Mouse (Mus musculus): ENCODE measurements around the gene Uggt1.

Uggt1 gene

GRCm38 (mm10) chr1:36244058-36244827 lies at the start of gene Uggt1:
Gene Uggt1, minus strand, starts transcription at chr1:36244720.
- peak; percentile 81 to 94 for DNase-seq (ENCODE audit: low spot score in 2 of 2)

GRCm38 (mm10) chr1:36293470-36293869 lies 49.0 kb upstream of the Uggt1 start:
- DNase-seq (ENCODE audit: low spot score in 2 of 2), result no peak

GRCm38 (mm10) chr1:36281849-36282248 lies 37.3 kb upstream of the Uggt1 start:
- no peak for DNase-seq (ENCODE audit: low spot score in 2 of 2)

- DNase-seq (ENCODE audit: low spot score in 2 of 2), result no peak
Measured at GRCm38 (mm10) chr1:36280938-36281337, 36.4 kb upstream of the Uggt1 start.

GRCm38 (mm10) chr1:36279202-36279601 lies 34.7 kb upstream of the Uggt1 start:
- DNase-seq (ENCODE audit: low spot score in 2 of 2), result peak; percentile 68 to 73

GRCm38 (mm10) chr1:36277267-36278060 lies 32.9 kb upstream of the Uggt1 start:
- peak; percentile 70 to 78 for DNase-seq (ENCODE audit: low spot score in 2 of 2)

- DNase-seq (ENCODE audit: low spot score in 2 of 2), result no peak
Measured at GRCm38 (mm10) chr1:36275635-36276389, 31.3 kb upstream of the Uggt1 start.

- no peak for DNase-seq (ENCODE audit: low spot score in 2 of 2)
Measured at GRCm38 (mm10) chr1:36274455-36274854, 29.9 kb upstream of the Uggt1 start, which contains the start of gene Neurl3. Gene Neurl3, minus strand, starts transcription at chr1:36274679.

GRCm38 (mm10) chr1:36273288-36273687 lies 28.8 kb upstream of the Uggt1 start:
- DNase-seq (ENCODE audit: low spot score in 2 of 2), result peak in 1 of 2 experiments; percentile 52

GRCm38 (mm10) chr1:36272546-36272945 lies 28.0 kb upstream of the Uggt1 start:
- DNase-seq (ENCODE audit: low spot score in 2 of 2), result peak in 1 of 2 experiments; percentile 41

- no peak for DNase-seq (ENCODE audit: low spot score in 2 of 2)
Measured at GRCm38 (mm10) chr1:36271516-36272230, 27.2 kb upstream of the Uggt1 start.

GRCm38 (mm10) chr1:36270666-36271065 lies 26.1 kb upstream of the Uggt1 start:
- DNase-seq (ENCODE audit: low spot score in 2 of 2), result no peak

GRCm38 (mm10) chr1:36269121-36269795 lies 24.7 kb upstream of the Uggt1 start:
- peak in 1 of 2 experiments; percentile 19 for DNase-seq (ENCODE audit: low spot score in 2 of 2)

- no peak for DNase-seq (ENCODE audit: low spot score in 2 of 2)
Measured at GRCm38 (mm10) chr1:36267595-36267994, 23.1 kb upstream of the Uggt1 start.

- no peak for DNase-seq (ENCODE audit: low spot score in 2 of 2)
Measured at GRCm38 (mm10) chr1:36266293-36266692, 21.8 kb upstream of the Uggt1 start.

GRCm38 (mm10) chr1:36263833-36264488 lies 19.4 kb upstream of the Uggt1 start:
- peak in 1 of 2 experiments; percentile 48 for DNase-seq (ENCODE audit: low spot score in 2 of 2)

- no peak for DNase-seq (ENCODE audit: low spot score in 2 of 2)
Measured at GRCm38 (mm10) chr1:36261708-36262504, 17.4 kb upstream of the Uggt1 start.

- no peak for DNase-seq (ENCODE audit: low spot score in 2 of 2)
Measured at GRCm38 (mm10) chr1:36260418-36260817, 15.9 kb upstream of the Uggt1 start.

GRCm38 (mm10) chr1:36259281-36259680 lies 14.8 kb upstream of the Uggt1 start:
- no peak for DNase-seq (ENCODE audit: low spot score in 2 of 2)
